Mouse (Mus musculus): ENCODE data around the gene Pcnx2. TPM values are rescaled to one million over a fixed set of nuclear protein-coding genes. Genes with fewer than 3 reads are reported as not detected.

Gene Pcnx2
- polyA plus RNA-seq, 1 experiment from 2014 or later: 2.1 TPM

DNA sequence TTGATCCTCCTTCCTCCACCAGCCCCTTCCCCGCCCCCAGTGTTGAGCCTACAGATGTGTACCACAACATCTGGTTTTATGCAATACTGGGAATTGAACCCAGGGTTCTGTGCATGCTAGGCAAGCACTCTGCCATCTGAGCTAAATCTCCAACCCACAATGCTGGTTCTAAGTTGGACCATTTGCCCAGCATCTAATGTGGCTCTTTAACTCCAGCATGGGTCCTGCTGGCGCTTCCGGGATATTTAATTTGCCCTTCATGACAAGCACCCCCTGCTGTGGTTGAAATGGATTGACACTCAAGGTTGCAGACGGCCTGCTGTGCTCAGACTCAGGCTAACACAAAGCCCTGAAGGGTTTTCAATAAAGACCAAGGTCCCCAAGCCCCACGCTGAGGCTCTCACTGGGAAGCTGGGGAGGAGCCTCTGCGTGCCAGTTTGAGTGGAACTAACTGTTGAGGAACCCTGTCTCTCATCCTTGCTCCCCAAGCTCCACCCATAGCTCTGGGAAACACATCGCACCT, 124.8 kb downstream of the Pcnx2 start:
- ATAC-seq: no peak
- no peak overlapping the region for H3K4me2 ChIP-seq
- H3K9ac ChIP-seq: no peak overlapping the region
- H3K36me3 ChIP-seq (ENCODE audit: poor library complexity, severe bottlenecking): peaks cover under 1% of the 10 kb centered on the region
- H3K27ac ChIP-seq: no peak overlapping the region
- 46% methylated on average over 7 of the region's 7 CpGs for WGBS
- H3K4me1 ChIP-seq: no peaks in the 10 kb centered on the region
- no peaks in the 10 kb centered on the region for H3K9me3 ChIP-seq (replicated peaks)
- no peaks in the 10 kb centered on the region for H3K27me3 ChIP-seq
- H3K4me3 ChIP-seq: no peak overlapping the region

DNA sequence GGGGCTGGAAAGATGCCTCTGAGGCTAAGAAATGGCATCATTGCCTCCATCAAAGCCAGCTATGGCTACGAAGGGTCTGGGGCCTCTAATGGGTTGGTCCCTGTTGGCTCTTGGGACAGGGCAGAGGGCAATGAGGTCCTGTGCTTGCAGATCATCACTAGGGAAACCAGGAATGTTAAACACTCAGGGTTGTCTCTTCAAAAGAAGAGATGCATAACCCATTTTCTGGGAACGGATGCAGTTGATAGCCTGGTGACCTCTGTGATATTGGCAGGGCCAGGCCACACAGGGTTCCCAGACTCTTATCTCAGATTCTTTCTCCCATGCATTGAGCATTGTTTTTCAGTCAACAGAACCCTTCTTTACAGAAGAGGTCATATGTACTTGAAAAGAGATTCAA, 125.8 kb downstream of the Pcnx2 start:
- H3K9me3 ChIP-seq (replicated peaks): no peaks in the 10 kb centered on the region
- H3K27ac ChIP-seq: no peak overlapping the region
- ATAC-seq: no peak
- H3K9ac ChIP-seq: no peak overlapping the region
- peaks cover 11% of the 10 kb centered on the region for H3K36me3 ChIP-seq (ENCODE audit: poor library complexity, severe bottlenecking)
- no peak overlapping the region for H3K4me2 ChIP-seq
- H3K4me3 ChIP-seq: no peak overlapping the region
- no peaks in the 10 kb centered on the region for H3K4me1 ChIP-seq
- WGBS: 83% methylated on average over 2 of the region's 2 CpGs
- no peaks in the 10 kb centered on the region for H3K27me3 ChIP-seq

- peaks cover 28% of the 10 kb centered on the region for H3K36me3 ChIP-seq (ENCODE audit: poor library complexity, severe bottlenecking)
- WGBS: 91% methylated on average over 10 of the region's 10 CpGs
- H3K4me1 ChIP-seq: no peaks in the 10 kb centered on the region
Measured at GRCm38 (mm10) chr8:125768079-125768478, 130.0 kb downstream of the Pcnx2 start.

DNA sequence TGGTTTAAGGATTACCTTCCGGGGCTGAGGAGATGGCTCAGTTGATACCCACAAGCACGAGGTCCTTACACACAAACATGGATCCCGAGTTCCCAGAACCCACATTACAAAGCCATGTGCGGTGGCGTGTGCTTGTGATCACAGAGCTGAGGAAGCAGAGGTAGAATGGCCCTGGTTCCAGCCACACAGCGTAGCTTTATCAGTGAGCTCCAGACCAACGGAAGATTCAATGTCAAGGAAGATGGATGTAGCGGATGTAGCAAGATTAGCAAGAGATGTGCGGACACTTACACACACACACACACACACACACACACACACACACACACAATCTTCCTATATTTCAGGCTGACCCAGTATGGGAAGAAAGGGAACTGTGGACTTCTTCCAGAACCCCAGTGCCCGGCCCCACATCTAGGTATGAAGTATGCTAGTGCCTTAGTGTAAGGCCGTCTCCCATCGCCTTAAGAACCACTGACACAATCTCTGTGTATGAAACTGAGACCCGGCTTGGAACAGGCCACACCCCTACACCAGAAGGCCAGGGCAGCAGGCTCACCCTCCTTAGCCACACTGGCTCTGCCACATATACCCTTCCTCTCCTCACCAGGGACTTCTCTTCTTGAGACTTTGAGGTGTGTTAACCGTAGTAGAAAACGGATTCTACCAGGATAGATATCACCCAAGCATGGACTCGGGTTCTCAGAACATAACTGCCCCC, 134.9 kb downstream of the Pcnx2 start:
- no peak overlapping the region for H3K4me2 ChIP-seq
- H3K4me1 ChIP-seq: no peaks in the 10 kb centered on the region
- no peak for ATAC-seq
- H3K9me3 ChIP-seq (replicated peaks): 0 out of 2 replicates have a peak, but pooled peaks cover 5% of the 10 kb centered on the region
- H3K27ac ChIP-seq: no peak overlapping the region
- peaks cover 26% of the 10 kb centered on the region for H3K36me3 ChIP-seq (ENCODE audit: poor library complexity, severe bottlenecking)
- H3K4me3 ChIP-seq: no peak overlapping the region
- H3K27me3 ChIP-seq: no peaks in the 10 kb centered on the region
- WGBS: 93% methylated on average over 16 of the region's 16 CpGs
- H3K9ac ChIP-seq: no peak overlapping the region

More at GRCm38 (mm10) chr8:125768079-125768478, 130.0 kb downstream of the Pcnx2 start:
- H3K9me3 ChIP-seq (replicated peaks): 0 out of 2 replicates have a peak, but pooled peaks cover 5% of the 10 kb centered on the region
- no peaks in the 10 kb centered on the region for H3K27me3 ChIP-seq
- H3K4me2 ChIP-seq: no peak overlapping the region
- H3K4me3 ChIP-seq: no peak overlapping the region
- no peak for ATAC-seq
- no peak overlapping the region for H3K9ac ChIP-seq
- no peak overlapping the region for H3K27ac ChIP-seq

DNA sequence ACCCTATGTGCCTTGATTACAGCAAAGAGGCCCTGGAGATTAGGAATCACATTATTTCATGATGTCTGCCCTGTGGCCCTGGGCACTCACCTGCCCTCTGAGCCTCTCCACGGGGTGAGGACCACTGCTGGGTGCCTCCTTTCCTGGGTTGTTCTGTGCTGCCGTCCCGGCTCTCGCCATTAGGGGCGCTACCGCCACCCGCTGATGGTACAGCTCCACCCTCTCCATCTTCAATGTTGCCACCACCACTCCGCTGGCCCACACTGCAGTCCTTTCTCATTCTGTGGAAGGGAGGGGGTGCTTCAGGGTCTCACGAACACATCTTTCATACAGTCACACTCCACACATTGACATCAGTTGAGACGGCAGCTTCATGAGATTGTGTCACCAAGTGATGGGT, 139.1 kb downstream of the Pcnx2 start:
- no peak overlapping the region for H3K27ac ChIP-seq
- 43% methylated on average over 10 of the region's 10 CpGs for WGBS
- H3K4me3 ChIP-seq: no peak overlapping the region
- H3K4me2 ChIP-seq: no peak overlapping the region
- 0 out of 2 replicates have a peak, but pooled peaks cover 5% of the 10 kb centered on the region for H3K9me3 ChIP-seq (replicated peaks)
- no peak overlapping the region for H3K9ac ChIP-seq
- ATAC-seq: no peak
- H3K27me3 ChIP-seq: no peaks in the 10 kb centered on the region
- peaks cover 17% of the 10 kb centered on the region for H3K4me1 ChIP-seq
- peaks cover 8% of the 10 kb centered on the region; the same call in 1 of the 2 replicates for H3K36me3 ChIP-seq (ENCODE audit: poor library complexity, severe bottlenecking)

- Histone ChIP-seq H3K27ac (peak overlapping the region; percentile 51), H3K4me1 (peaks cover 17% of the 10 kb centered on the region), H3K9me3 (replicated peaks) (no peaks in the 10 kb centered on the region), H3K4me2 (no peak overlapping the region), H3K27me3 (no peaks in the 10 kb centered on the region), H3K4me3 (no peak overlapping the region), H3K9ac (no peak overlapping the region), H3K36me3 (ENCODE audit: poor library complexity, severe bottlenecking) (peaks cover 12% of the 10 kb centered on the region; the same call in 1 of the 2 replicates)
- ATAC-seq: peak; percentile 41
- 48% methylated on average over 1 of the region's 1 CpGs for WGBS
Measured at GRCm38 (mm10) chr8:125757106-125757496, 141.0 kb downstream of the Pcnx2 start.

GRCm38 (mm10) chr8:125756391-125757105, 141.6 kb downstream of the Pcnx2 start:
- peak overlapping the region; percentile 51 for H3K27ac ChIP-seq
- peaks cover 12% of the 10 kb centered on the region; the same call in 1 of the 2 replicates for H3K36me3 ChIP-seq (ENCODE audit: poor library complexity, severe bottlenecking)
- no peak overlapping the region for H3K4me3 ChIP-seq
- H3K27me3 ChIP-seq: no peaks in the 10 kb centered on the region
- ATAC-seq: peak; percentile 72
- H3K9me3 ChIP-seq (replicated peaks): no peaks in the 10 kb centered on the region
- H3K4me2 ChIP-seq: 0 out of 2 replicates have a peak overlapping the region, but pooled peaks have one; percentile 2
- 51% methylated on average over 9 of the region's 9 CpGs for WGBS
- H3K9ac ChIP-seq: no peak overlapping the region
- H3K4me1 ChIP-seq: peaks cover 17% of the 10 kb centered on the region

GRCm38 (mm10) chr8:125755896-125756295, 142.2 kb downstream of the Pcnx2 start:
- Histone ChIP-seq H3K4me1 (peaks cover 20% of the 10 kb centered on the region), H3K27me3 (no peaks in the 10 kb centered on the region), H3K36me3 (ENCODE audit: poor library complexity, severe bottlenecking) (peaks cover 12% of the 10 kb centered on the region; the same call in 1 of the 2 replicates), H3K4me3 (no peak overlapping the region), H3K27ac (peak overlapping the region; percentile 51; the same call in 1 of the 2 replicates), H3K9me3 (replicated peaks) (no peaks in the 10 kb centered on the region), H3K9ac (no peak overlapping the region), H3K4me2 (no peak overlapping the region)
- 58% methylated on average over 8 of the region's 8 CpGs for WGBS
- ATAC-seq: peak; percentile 31; the same call in 1 of the 2 replicates

- 53% methylated on average over 8 of the region's 8 CpGs for WGBS
- no peak overlapping the region for H3K4me2 ChIP-seq
- H3K27me3 ChIP-seq: no peaks in the 10 kb centered on the region
- H3K4me1 ChIP-seq: peaks cover 8% of the 10 kb centered on the region
- no peak overlapping the region for H3K27ac ChIP-seq
- ATAC-seq: no peak
- no peaks in the 10 kb centered on the region for H3K9me3 ChIP-seq (replicated peaks)
- no peak overlapping the region for H3K9ac ChIP-seq
- H3K4me3 ChIP-seq: no peak overlapping the region
- H3K36me3 ChIP-seq (ENCODE audit: poor library complexity, severe bottlenecking): peaks cover 17% of the 10 kb centered on the region; the same call in 1 of the 2 replicates
Measured at GRCm38 (mm10) chr8:125750846-125751245, 147.3 kb downstream of the Pcnx2 start.

GRCm38 (mm10) chr8:125747390-125747789, 150.7 kb downstream of the Pcnx2 start:
- no peak for ATAC-seq
- Histone ChIP-seq H3K36me3 (ENCODE audit: poor library complexity, severe bottlenecking) (peaks cover 6% of the 10 kb centered on the region; the same call in 1 of the 2 replicates), H3K9ac (no peak overlapping the region), H3K27me3 (no peaks in the 10 kb centered on the region), H3K9me3 (replicated peaks) (no peaks in the 10 kb centered on the region), H3K27ac (no peak overlapping the region), H3K4me1 (peaks cover 7% of the 10 kb centered on the region; the same call in 1 of the 2 replicates), H3K4me3 (no peak overlapping the region), H3K4me2 (no peak overlapping the region)
- 81% methylated on average over 8 of the region's 8 CpGs for WGBS

DNA sequence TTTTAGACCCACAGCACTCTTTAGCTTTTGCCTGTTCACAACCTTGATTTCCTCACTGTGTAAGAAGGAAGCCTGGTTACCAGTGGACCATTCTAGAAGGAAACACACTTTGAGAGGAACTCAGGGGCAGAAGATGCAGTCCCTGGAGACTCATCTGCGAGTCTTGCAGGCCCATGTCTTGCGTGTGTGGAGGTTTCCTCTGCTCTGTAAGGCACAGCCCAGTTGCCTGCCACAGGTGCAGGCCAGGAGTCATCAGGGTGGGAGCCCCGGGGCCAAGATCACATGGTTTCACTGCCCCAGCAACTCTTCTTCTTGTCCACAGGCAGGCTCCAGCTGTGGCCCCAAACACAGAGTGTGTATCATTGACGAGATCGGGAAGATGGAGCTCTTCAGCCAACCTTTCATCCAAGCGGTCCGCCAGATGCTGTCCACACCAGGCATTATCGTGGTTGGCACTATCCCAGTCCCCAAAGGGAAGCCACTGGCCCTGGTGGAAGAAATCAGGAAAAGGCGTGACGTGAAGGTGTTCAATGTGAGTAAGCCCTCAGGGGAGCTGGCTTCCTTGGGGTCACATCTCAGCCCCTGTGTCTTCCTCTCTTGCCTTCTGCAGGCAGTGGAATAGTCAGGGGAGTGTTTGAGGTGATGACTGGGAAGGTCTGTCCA, 153.1 kb downstream of the Pcnx2 start:
- Histone ChIP-seq H3K27me3 (no peaks in the 10 kb centered on the region), H3K4me2 (no peak overlapping the region), H3K36me3 (ENCODE audit: poor library complexity, severe bottlenecking) (peaks cover 5% of the 10 kb centered on the region; the same call in 1 of the 2 replicates), H3K27ac (no peak overlapping the region), H3K4me1 (no peaks in the 10 kb centered on the region), H3K4me3 (no peak overlapping the region), H3K9ac (no peak overlapping the region), H3K9me3 (replicated peaks) (no peaks in the 10 kb centered on the region)
- no peak for ATAC-seq
- WGBS: 88% methylated on average over 10 of the region's 10 CpGs

Data from forebrain, embryonic 13.5 days (tissue).